Mouse (Mus musculus): ENCODE results near the gene Rgmb. TPM values are rescaled to one million over a fixed set of nuclear protein-coding genes. Genes with fewer than 3 reads are reported as not detected.

Gene Rgmb
- polyA plus RNA-seq, 1 experiment, result 3.4 TPM

DNA sequence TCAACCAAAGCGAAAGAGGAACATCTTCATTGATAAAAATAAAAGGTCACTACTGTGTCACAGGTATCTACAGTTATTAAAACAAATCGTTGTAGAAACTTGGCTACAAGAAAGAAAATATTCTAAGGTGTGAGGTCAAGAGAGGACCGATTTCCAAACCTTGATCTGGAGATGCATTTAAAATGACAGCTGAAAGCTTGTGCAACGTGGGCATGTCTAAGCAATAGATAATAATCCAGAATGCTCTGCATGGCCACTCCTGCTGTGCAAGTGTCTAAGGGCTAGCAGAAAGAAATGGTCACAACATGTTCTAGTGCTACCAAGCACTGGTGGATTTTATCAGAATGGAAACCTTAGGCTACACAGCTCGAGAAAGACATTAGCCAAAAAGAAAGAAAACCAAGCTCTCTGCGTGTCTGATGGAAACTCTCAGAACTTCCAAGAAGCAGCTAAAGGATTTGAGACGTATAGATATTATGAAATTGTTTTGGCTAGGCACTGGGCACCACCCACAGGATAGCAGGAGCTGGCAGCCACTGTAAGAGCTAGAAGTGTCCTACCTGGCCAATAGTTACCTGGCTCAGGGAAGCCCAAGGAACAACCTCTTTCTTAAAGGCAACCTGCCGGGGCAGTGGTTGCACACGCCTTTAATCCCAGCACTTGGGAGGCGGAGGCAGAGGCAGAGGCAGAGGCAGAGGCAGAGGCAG, 15.4 kb downstream of the Rgmb start:
- Histone ChIP-seq H3K4me3 (ENCODE audit: control insufficient read depth, low read depth, low read length) (no peak overlapping the region), H3K27me3 (ENCODE audit: control insufficient read depth, insufficient read depth, low read length) (no peaks in the 10 kb centered on the region), H3K4me1 (ENCODE audit: control insufficient read depth, insufficient read depth, low read length) (no peaks in the 10 kb centered on the region), H3K27ac (ENCODE audit: control insufficient read depth, insufficient read depth, low read depth, low read length) (no peak overlapping the region), H3K36me3 (ENCODE audit: control insufficient read depth, insufficient read depth, low read length) (no peaks in the 10 kb centered on the region)
- TF ChIP-seq CTCF (IDR thresholded peaks at IDR 0.05; ENCODE audit: control insufficient read depth, insufficient read depth, insufficient replicate concordance, low read depth, low read length), result no peak

- no peak for TF ChIP-seq CTCF (IDR thresholded peaks at IDR 0.05; ENCODE audit: control insufficient read depth, insufficient read depth, insufficient replicate concordance, low read depth, low read length)
- no peak for TF ChIP-seq POLR2A (IDR thresholded peaks at IDR 0.05; ENCODE audit: control insufficient read depth, low read depth, low read length)
- no peak overlapping the region for H3K27ac ChIP-seq (ENCODE audit: control insufficient read depth, insufficient read depth, low read depth, low read length)
- peaks cover 3% of the 10 kb centered on the region for H3K4me1 ChIP-seq (ENCODE audit: control insufficient read depth, insufficient read depth, low read length)
- H3K27me3 ChIP-seq (ENCODE audit: control insufficient read depth, insufficient read depth, low read length), result no peaks in the 10 kb centered on the region
- no peak overlapping the region for H3K4me3 ChIP-seq (ENCODE audit: control insufficient read depth, low read depth, low read length)
- H3K36me3 ChIP-seq (ENCODE audit: control insufficient read depth, insufficient read depth, low read length), result no peaks in the 10 kb centered on the region
Measured at GRCm38 (mm10) chr17:15813658-15814212, 17.1 kb downstream of the Rgmb start.

DNA sequence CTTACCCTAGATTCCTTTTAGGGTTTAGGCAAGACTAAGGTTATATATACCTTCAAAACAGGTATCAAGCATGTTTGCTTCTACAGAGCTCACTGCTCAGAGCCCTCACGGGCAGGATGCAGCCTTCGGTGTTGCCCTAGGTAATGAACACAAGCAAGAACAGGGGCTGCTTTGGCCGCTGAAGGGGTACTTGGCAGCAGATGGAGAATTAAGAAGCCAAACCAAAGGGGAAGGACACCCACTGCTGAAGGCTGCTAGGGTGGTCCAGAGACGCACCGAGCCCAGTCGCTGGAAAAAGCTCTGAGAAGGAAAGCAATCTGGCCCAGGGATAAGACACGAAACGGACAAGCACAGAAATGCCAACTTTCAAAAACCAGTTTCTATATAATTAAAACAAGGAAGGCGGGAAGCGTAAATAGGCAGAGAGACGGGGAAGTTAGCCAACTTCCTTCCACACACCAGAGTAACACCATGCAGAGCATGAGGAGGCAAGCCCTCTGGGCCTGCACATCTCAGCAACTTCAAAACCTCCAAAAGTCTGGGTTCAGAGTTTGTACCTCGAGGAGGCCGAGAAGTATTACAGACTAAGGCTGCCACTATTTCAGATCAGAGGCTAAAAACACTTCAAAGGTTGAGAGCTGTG, 18.6 kb downstream of the Rgmb start:
- Histone ChIP-seq H3K36me3 (ENCODE audit: control insufficient read depth, insufficient read depth, low read length) (no peaks in the 10 kb centered on the region), H3K4me3 (ENCODE audit: control insufficient read depth, low read depth, low read length) (no peak overlapping the region), H3K27ac (ENCODE audit: control insufficient read depth, insufficient read depth, low read depth, low read length) (no peak overlapping the region), H3K4me1 (ENCODE audit: control insufficient read depth, insufficient read depth, low read length) (peaks cover 3% of the 10 kb centered on the region), H3K27me3 (ENCODE audit: control insufficient read depth, insufficient read depth, low read length) (no peaks in the 10 kb centered on the region)
- TF ChIP-seq CTCF (IDR thresholded peaks at IDR 0.05; ENCODE audit: control insufficient read depth, insufficient read depth, insufficient replicate concordance, low read depth, low read length) (no peak), POLR2A (IDR thresholded peaks at IDR 0.05; ENCODE audit: control insufficient read depth, low read depth, low read length) (no peak)

DNA sequence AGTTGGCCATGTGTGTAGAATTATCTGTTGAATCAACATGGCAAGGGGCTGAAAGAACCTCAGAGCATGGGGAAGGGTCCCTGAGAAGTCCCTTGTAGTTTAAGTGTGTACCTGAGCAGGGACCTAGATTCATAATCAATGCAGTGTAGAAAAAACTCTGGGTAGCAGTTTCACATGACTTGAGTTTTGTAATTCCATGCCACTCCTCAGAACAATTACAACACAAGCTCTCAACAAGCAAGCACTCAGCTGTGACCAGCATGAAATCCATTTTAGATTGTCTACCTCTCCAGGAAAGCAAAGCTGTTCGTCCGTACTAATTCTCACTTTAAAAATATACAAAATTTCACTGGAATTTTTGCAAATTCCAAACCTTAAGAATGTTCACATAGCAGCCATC, 20.9 kb downstream of the Rgmb start:
- H3K4me3 ChIP-seq (ENCODE audit: control insufficient read depth, low read depth, low read length), result no peak overlapping the region
- H3K4me1 ChIP-seq (ENCODE audit: control insufficient read depth, insufficient read depth, low read length), result peaks cover 3% of the 10 kb centered on the region
- no peaks in the 10 kb centered on the region for H3K36me3 ChIP-seq (ENCODE audit: control insufficient read depth, insufficient read depth, low read length)
- no peak overlapping the region for H3K27ac ChIP-seq (ENCODE audit: control insufficient read depth, insufficient read depth, low read depth, low read length)
- no peak for TF ChIP-seq CTCF (IDR thresholded peaks at IDR 0.05; ENCODE audit: control insufficient read depth, insufficient read depth, insufficient replicate concordance, low read depth, low read length)
- no peak for TF ChIP-seq POLR2A (IDR thresholded peaks at IDR 0.05; ENCODE audit: control insufficient read depth, low read depth, low read length)
- H3K27me3 ChIP-seq (ENCODE audit: control insufficient read depth, insufficient read depth, low read length), result no peaks in the 10 kb centered on the region

- Histone ChIP-seq H3K27me3 (ENCODE audit: control insufficient read depth, insufficient read depth, low read length) (no peaks in the 10 kb centered on the region), H3K4me1 (ENCODE audit: control insufficient read depth, insufficient read depth, low read length) (peaks cover 3% of the 10 kb centered on the region), H3K36me3 (ENCODE audit: control insufficient read depth, insufficient read depth, low read length) (no peaks in the 10 kb centered on the region), H3K27ac (ENCODE audit: control insufficient read depth, insufficient read depth, low read depth, low read length) (peak overlapping the region; percentile 68), H3K4me3 (ENCODE audit: control insufficient read depth, low read depth, low read length) (no peak overlapping the region)
- TF ChIP-seq POLR2A (IDR thresholded peaks at IDR 0.05; ENCODE audit: control insufficient read depth, low read depth, low read length) (no peak), CTCF (IDR thresholded peaks at IDR 0.05; ENCODE audit: control insufficient read depth, insufficient read depth, insufficient replicate concordance, low read depth, low read length) (no peak)
Measured at GRCm38 (mm10) chr17:15808468-15809374, 22.1 kb downstream of the Rgmb start.

- Histone ChIP-seq H3K27ac (ENCODE audit: control insufficient read depth, insufficient read depth, low read depth, low read length) (no peak overlapping the region), H3K27me3 (ENCODE audit: control insufficient read depth, insufficient read depth, low read length) (no peaks in the 10 kb centered on the region), H3K4me3 (ENCODE audit: control insufficient read depth, low read depth, low read length) (no peak overlapping the region), H3K36me3 (ENCODE audit: control insufficient read depth, insufficient read depth, low read length) (no peaks in the 10 kb centered on the region), H3K4me1 (ENCODE audit: control insufficient read depth, insufficient read depth, low read length) (peaks cover 3% of the 10 kb centered on the region)
- TF ChIP-seq POLR2A (IDR thresholded peaks at IDR 0.05; ENCODE audit: control insufficient read depth, low read depth, low read length), result no peak
- no peak for TF ChIP-seq CTCF (IDR thresholded peaks at IDR 0.05; ENCODE audit: control insufficient read depth, insufficient read depth, insufficient replicate concordance, low read depth, low read length)
Measured at GRCm38 (mm10) chr17:15808015-15808414, 22.8 kb downstream of the Rgmb start.

Measured in testis, adult 2 months (tissue).